Mouse (Mus musculus) ES-E14 (cell line): ENCODE data around the gene Asic2.

Experiments used
- HCFC1 ChIP-seq: IDR thresholded peaks from 2 replicates; pipeline ENCODE4 v1.6.1; 2012; ENCODE audit warnings: low read length, inconsistent platforms, borderline replicate concordance; ENCODE audit not compliant: insufficient read depth
- MAFK ChIP-seq: IDR thresholded peaks from 2 replicates; pipeline ENCODE4 v1.6.1; 2014; ENCODE audit warnings: mild to moderate bottlenecking, low read depth, low read length, inconsistent platforms; ENCODE audit not compliant: insufficient read depth
- ZC3H11A ChIP-seq: IDR thresholded peaks from 2 replicates; pipeline ENCODE4 v1.6.1; 2012; ENCODE audit warnings: low read depth, mild to moderate bottlenecking, inconsistent platforms, low read length, borderline replicate concordance
- ZNF384 ChIP-seq: IDR thresholded peaks from 2 replicates; pipeline ENCODE4 v1.6.1; 2012; ENCODE audit warnings: low read depth, low read length, inconsistent platforms

DNA sequence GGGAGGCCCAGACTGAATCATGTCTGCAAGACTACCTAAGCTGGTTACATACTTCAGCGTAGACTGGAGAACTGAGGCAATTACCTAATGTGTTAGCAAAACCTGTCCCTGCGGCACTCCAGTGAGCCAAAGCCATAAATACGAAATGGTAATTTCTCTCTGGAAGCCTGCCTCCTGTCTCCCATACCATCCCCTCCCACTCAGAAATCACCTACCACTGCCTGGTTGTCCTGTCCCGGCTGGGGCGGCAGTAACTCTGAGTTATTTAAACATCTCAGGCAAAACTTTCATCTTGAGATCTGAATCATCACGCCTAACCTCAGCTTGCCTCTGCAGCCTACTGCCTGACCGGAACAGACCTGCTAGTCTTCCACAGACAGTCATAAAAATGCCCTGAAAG lies 835.6 kb downstream of the Asic2 start:
- TF ChIP-seq HCFC1: no peak
- TF ChIP-seq ZC3H11A: no peak
- no peak for TF ChIP-seq ZNF384
- TF ChIP-seq MAFK: no peak
